Mouse (Mus musculus) hindbrain, embryonic 11.5 days (tissue): ENCODE measurements around the gene Wdr6. TPM values are rescaled to one million over a fixed set of nuclear protein-coding genes. Genes with fewer than 3 reads are reported as not detected.

Experiments used
- ATAC-seq: fragments of 200-750 bp; cut with Nextera tagmentation; 2 replicates; pipeline ENCODE4 v1.8.0; 2017; ENCODE audit warnings: mild to moderate bottlenecking, moderate TSS enrichment, moderate library complexity; ENCODE audit not compliant: low FRiP score
- DNase-seq: peaks from one replicate; pipeline ENCODE4 v3.0.0-alpha.2; 2015; ENCODE audit warnings: low spot score
- H3K27ac ChIP-seq: fragments of 300-500 bp; sonication (generic); 2 replicates; pipeline ENCODE4 v1.5.1; 2014; ENCODE audit warnings: mild to moderate bottlenecking, low read depth, low read length
- H3K27me3 ChIP-seq: fragments of 300-500 bp; sonication (generic); 2 replicates; pipeline ENCODE4 v1.6.1; 2014; ENCODE audit warnings: mild to moderate bottlenecking, low read length, moderate library complexity, mixed read lengths; ENCODE audit not compliant: control insufficient read depth, insufficient read depth
- H3K36me3 ChIP-seq: fragments of 300-500 bp; sonication (generic); 2 replicates; pipeline ENCODE4 v1.6.1; 2014; ENCODE audit warnings: mild to moderate bottlenecking, low read length, moderate library complexity, mixed read lengths; ENCODE audit not compliant: control insufficient read depth, insufficient read depth
- H3K4me1 ChIP-seq: fragments of 300-500 bp; sonication (generic); replicated peaks from 2 replicates; pipeline ENCODE4 v1.6.1; 2014; ENCODE audit warnings: low read length, mixed read lengths; ENCODE audit not compliant: control insufficient read depth, insufficient read depth
- H3K4me2 ChIP-seq: fragments of 300-500 bp; sonication (generic); replicated peaks from 2 replicates; pipeline ENCODE4 v1.6.1; 2014; ENCODE audit warnings: mild to moderate bottlenecking, low read depth, low read length
- H3K4me3 ChIP-seq: fragments of 300-500 bp; sonication (generic); 2 replicates; pipeline ENCODE4 v1.5.1; 2014; ENCODE audit warnings: low read depth, low read length
- H3K9ac ChIP-seq: fragments of 300-500 bp; sonication (generic); 2 replicates; pipeline ENCODE4 v1.6.1; 2014; ENCODE audit warnings: low read depth, low read length
- H3K9me3 ChIP-seq: fragments of 300-500 bp; sonication (generic); 2 replicates; pipeline ENCODE4 v1.6.1; 2016; ENCODE audit warnings: low read length; ENCODE audit not compliant: control insufficient read depth
- WGBS: fragments of 180-500 bp; shearing (Covaris S2); extraction: QIAGEN DNeasy Blood & Tissue Kit; methylation state at CpG from one replicate; pipeline ENCODE4 v1.1.7; 2014; 5-methylcytosine and 5-hydroxymethylcytosine counted together
- polyA plus RNA-seq: library from polyadenylated mRNA; unstranded; fragments of >200 nt; fragmentation: Nextera tagmentation; extraction: Ambion mirVana; gene quantifications from 2 replicates; pipeline ENCODE4 v1.2.1, GENCODE M21; 2014

Wdr6 gene
- polyA plus RNA-seq, 1 experiment from 2014 or later, result 114 TPM

- peak overlapping the region; percentile 84 for H3K9ac ChIP-seq
- H3K36me3 ChIP-seq, result peaks cover 15% of the 10 kb centered on the region
- H3K9me3 ChIP-seq, result no peaks in the 10 kb centered on the region
- H3K4me2 ChIP-seq, result peak overlapping the region; percentile 71
- DNase-seq, result no peak
- WGBS, result 55% methylated on average over 6 of the region's 6 CpGs
- H3K4me3 ChIP-seq, result peak overlapping the region; percentile 82
- no peak overlapping the region for H3K27ac ChIP-seq
- no peak for ATAC-seq
- no peaks in the 10 kb centered on the region for H3K27me3 ChIP-seq
- peaks cover 11% of the 10 kb centered on the region; the same call in 1 of the 2 replicates for H3K4me1 ChIP-seq
These were observed 1.5 kb downstream of the Wdr6 start for GRCm38 (mm10) chr9:108577025-108577424.

GRCm38 (mm10) chr9:108575321-108576297, 2.9 kb downstream of the Wdr6 start:
- peak overlapping the region; percentile 14 for H3K4me2 ChIP-seq
- WGBS, result 85% methylated on average over 37 of the region's 37 CpGs
- ATAC-seq, result no peak

GRCm38 (mm10) chr9:108574921-108575320, 3.6 kb downstream of the Wdr6 start:
- peaks cover 16% of the 10 kb centered on the region; the same call in 1 of the 2 replicates for H3K4me1 ChIP-seq
- DNase-seq (no peak), ATAC-seq (no peak)
- H3K27me3 ChIP-seq, result no peaks in the 10 kb centered on the region
- no peak overlapping the region for H3K27ac ChIP-seq
- peak overlapping the region; percentile 14; the same call in 1 of the 2 replicates for H3K4me2 ChIP-seq
- H3K36me3 ChIP-seq, result peaks cover 16% of the 10 kb centered on the region
- 87% methylated on average over 12 of the region's 12 CpGs for WGBS
- H3K4me3 ChIP-seq, result no peak overlapping the region
- H3K9me3 ChIP-seq, result no peaks in the 10 kb centered on the region
- H3K9ac ChIP-seq, result no peak overlapping the region

More at GRCm38 (mm10) chr9:108575321-108576297, 2.9 kb downstream of the Wdr6 start:
- Histone ChIP-seq H3K27me3 (no peaks in the 10 kb centered on the region), H3K9ac (no peak overlapping the region), H3K9me3 (no peaks in the 10 kb centered on the region), H3K27ac (no peak overlapping the region), H3K36me3 (peaks cover 16% of the 10 kb centered on the region), H3K4me1 (peaks cover 13% of the 10 kb centered on the region; the same call in 1 of the 2 replicates), H3K4me3 (no peak overlapping the region; the same call in 1 of the 2 replicates)
- no peak for DNase-seq

GRCm38 (mm10) chr9:108573774-108574690, 4.5 kb downstream of the Wdr6 start:
- Histone ChIP-seq H3K27me3 (no peaks in the 10 kb centered on the region), H3K36me3 (peaks cover 16% of the 10 kb centered on the region), H3K4me1 (peaks cover 10% of the 10 kb centered on the region; the same call in 1 of the 2 replicates), H3K9ac (no peak overlapping the region), H3K4me2 (no peak overlapping the region), H3K27ac (no peak overlapping the region), H3K4me3 (no peak overlapping the region), H3K9me3 (no peaks in the 10 kb centered on the region)
- peak; percentile 83 for DNase-seq
- WGBS, result 51% methylated on average over 26 of the region's 26 CpGs
- ATAC-seq, result no peak

GRCm38 (mm10) chr9:108572321-108572720, 6.2 kb downstream of the Wdr6 start:
- 91% methylated on average over 10 of the region's 10 CpGs for WGBS
- no peak overlapping the region for H3K4me3 ChIP-seq
- peaks cover 16% of the 10 kb centered on the region for H3K36me3 ChIP-seq
- no peaks in the 10 kb centered on the region for H3K9me3 ChIP-seq
- DNase-seq (no peak), ATAC-seq (no peak)
- H3K4me1 ChIP-seq, result peaks cover 17% of the 10 kb centered on the region
- no peak overlapping the region for H3K9ac ChIP-seq
- H3K4me2 ChIP-seq, result no peak overlapping the region
- H3K27me3 ChIP-seq, result no peaks in the 10 kb centered on the region
- no peak overlapping the region for H3K27ac ChIP-seq

GRCm38 (mm10) chr9:108571401-108571973, 7.1 kb downstream of the Wdr6 start:
- WGBS, result 96% methylated on average over 16 of the region's 16 CpGs
- no peak for ATAC-seq
- H3K4me2 ChIP-seq, result no peak overlapping the region
- no peaks in the 10 kb centered on the region for H3K27me3 ChIP-seq
- H3K4me3 ChIP-seq, result no peak overlapping the region; the same call in 1 of the 2 replicates
- H3K9ac ChIP-seq, result no peak overlapping the region
- no peak for DNase-seq
- peaks cover 16% of the 10 kb centered on the region for H3K36me3 ChIP-seq
- H3K27ac ChIP-seq, result no peak overlapping the region
- peaks cover 11% of the 10 kb centered on the region for H3K4me1 ChIP-seq
- no peaks in the 10 kb centered on the region for H3K9me3 ChIP-seq

- Histone ChIP-seq H3K27me3 (no peaks in the 10 kb centered on the region), H3K9me3 (no peaks in the 10 kb centered on the region), H3K4me3 (peak overlapping the region; percentile 56), H3K9ac (peak overlapping the region; percentile 68), H3K27ac (peak overlapping the region; percentile 62; the same call in 1 of the 2 replicates), H3K4me1 (peaks cover 16% of the 10 kb centered on the region), H3K36me3 (peaks cover 13% of the 10 kb centered on the region), H3K4me2 (peak overlapping the region; percentile 95)
- DNase-seq (peak; percentile 85), ATAC-seq (no peak)
- WGBS, result 2% methylated on average over 40 of the region's 40 CpGs
These were observed 8.2 kb downstream of the Wdr6 start for GRCm38 (mm10) chr9:108570207-108570896.
